Mouse (Mus musculus) stomach, postnatal 0 days (tissue): ENCODE data around the gene Abca16. TPM values are rescaled to one million over a fixed set of nuclear protein-coding genes. Genes with fewer than 3 reads are reported as not detected.

ENCODE experiments used
- ATAC-seq: fragments of 200-750 bp; cut with Nextera tagmentation; 2 replicates; pipeline ENCODE4 v1.8.0; 2017; ENCODE audit not compliant: low FRiP score, low TSS enrichment
- DNase-seq: peaks from one replicate; pipeline ENCODE4 v3.0.0-alpha.2; 2016; ENCODE audit warnings: low spot score
- H3K27ac ChIP-seq: fragments of 300-500 bp; sonication (generic); replicated peaks from 2 replicates; pipeline ENCODE4 v1.5.1; 2014; ENCODE audit warnings: mild to moderate bottlenecking, control low read depth
- H3K27me3 ChIP-seq: fragments of 300-500 bp; sonication (generic); 2 replicates; pipeline ENCODE4 v1.6.1; 2014; ENCODE audit warnings: low read length; ENCODE audit not compliant: control insufficient read depth, insufficient read depth
- H3K36me3 ChIP-seq: fragments of 300-500 bp; sonication (generic); 2 replicates; pipeline ENCODE4 v1.6.1; 2014; ENCODE audit warnings: low read length, mixed read lengths; ENCODE audit not compliant: control insufficient read depth, insufficient read depth
- H3K4me1 ChIP-seq: fragments of 300-500 bp; sonication (generic); replicated peaks from 2 replicates; pipeline ENCODE4 v1.6.1; 2014; ENCODE audit warnings: antibody characterized with exemption; ENCODE audit not compliant: control insufficient read depth, insufficient read depth
- H3K4me2 ChIP-seq: fragments of 300-500 bp; sonication (generic); replicated peaks from 2 replicates; pipeline ENCODE4 v1.6.1; 2014; ENCODE audit warnings: low read depth, mild to moderate bottlenecking, control low read depth, moderate library complexity
- H3K4me3 ChIP-seq: fragments of 300-500 bp; sonication (generic); 2 replicates; pipeline ENCODE4 v1.5.1; 2014; ENCODE audit warnings: low read depth, low read length, control low read depth
- H3K9ac ChIP-seq: fragments of 300-500 bp; sonication (generic); 2 replicates; pipeline ENCODE4 v1.6.1; 2014; ENCODE audit warnings: mild to moderate bottlenecking, low read length, control low read depth, mixed read lengths
- H3K9me3 ChIP-seq: fragments of 300-500 bp; sonication (generic); 2 replicates; pipeline ENCODE4 v1.6.1; 2016; ENCODE audit warnings: low read length; ENCODE audit not compliant: control insufficient read depth
- CTCF ChIP-seq: IDR thresholded peaks from 2 replicates; pipeline ENCODE4 v1.5.1; 2016; ENCODE audit warnings: antibody characterized with exemption, low read depth, mild to moderate bottlenecking, moderate library complexity
- EP300 ChIP-seq: optimal IDR thresholded peaks from 2 replicates; pipeline ENCODE3; 2016; ENCODE audit warnings: antibody characterized with exemption
- WGBS: fragments of 180-500 bp; shearing (Covaris S2); extraction: QIAGEN DNeasy Blood & Tissue Kit; methylation state at CpG from one replicate; pipeline ENCODE4 v1.1.7; 2014; 5-methylcytosine and 5-hydroxymethylcytosine counted together
- polyA plus RNA-seq: library from polyadenylated mRNA; unstranded; fragments of >200 nt; fragmentation: Nextera tagmentation; extraction: Ambion mirVana; gene quantifications from 2 replicates; pipeline ENCODE4 v1.2.1, GENCODE M21; 2015

The Abca16 gene
- polyA plus RNA-seq, 1 experiment from 2014 or later: not detected

- H3K9me3 ChIP-seq: no peaks in the 10 kb centered on the region
- H3K4me1 ChIP-seq: no peaks in the 10 kb centered on the region
- H3K27ac ChIP-seq: no peak overlapping the region
- no peak for DNase-seq
- no peak for ATAC-seq
- peak overlapping the region; percentile 43; the same call in 1 of the 2 replicates for H3K9ac ChIP-seq
- H3K4me3 ChIP-seq: peak overlapping the region; percentile 17; the same call in 1 of the 2 replicates
- 23% methylated on average over 5 of the region's 5 CpGs for WGBS
- no peaks in the 10 kb centered on the region for H3K36me3 ChIP-seq
- TF ChIP-seq EP300 (no peak), CTCF (no peak)
- H3K27me3 ChIP-seq: no peaks in the 10 kb centered on the region
- H3K4me2 ChIP-seq: peak overlapping the region; percentile 51
Observed at GRCm38 (mm10) chr7:120504663-120504979, 95.2 kb downstream of the Abca16 start.

GRCm38 (mm10) chr7:120534805-120535204 is 125.4 kb downstream of the Abca16 start:
- ATAC-seq (no peak), DNase-seq (no peak)
- Histone ChIP-seq H3K9ac (no peak overlapping the region), H3K27me3 (no peaks in the 10 kb centered on the region), H3K36me3 (no peaks in the 10 kb centered on the region), H3K4me2 (no peak overlapping the region), H3K4me1 (no peaks in the 10 kb centered on the region), H3K9me3 (no peaks in the 10 kb centered on the region), H3K27ac (no peak overlapping the region), H3K4me3 (no peak overlapping the region)
- 70% methylated on average over 2 of the region's 2 CpGs for WGBS
- TF ChIP-seq EP300: no peak

- no peak for ATAC-seq
- H3K27ac ChIP-seq: no peak overlapping the region
- no peak overlapping the region for H3K9ac ChIP-seq
- H3K4me3 ChIP-seq: no peak overlapping the region
- no peaks in the 10 kb centered on the region for H3K9me3 ChIP-seq
- 46% methylated on average over 12 of the region's 12 CpGs for WGBS
- no peaks in the 10 kb centered on the region for H3K4me1 ChIP-seq
- no peak for TF ChIP-seq EP300
- no peak for TF ChIP-seq CTCF
- no peaks in the 10 kb centered on the region for H3K27me3 ChIP-seq
- no peak for DNase-seq
- no peak overlapping the region for H3K4me2 ChIP-seq
- no peaks in the 10 kb centered on the region for H3K36me3 ChIP-seq
Observed at GRCm38 (mm10) chr7:120552479-120553180, 143.2 kb downstream of the Abca16 start.

GRCm38 (mm10) chr7:120553181-120553551 is 143.7 kb downstream of the Abca16 start:
- Histone ChIP-seq H3K27me3 (no peaks in the 10 kb centered on the region), H3K4me1 (no peaks in the 10 kb centered on the region), H3K27ac (no peak overlapping the region), H3K36me3 (no peaks in the 10 kb centered on the region), H3K9ac (no peak overlapping the region), H3K4me3 (no peak overlapping the region), H3K4me2 (no peak overlapping the region), H3K9me3 (no peaks in the 10 kb centered on the region)
- no peak for ATAC-seq
- TF ChIP-seq CTCF (no peak), EP300 (no peak)
- WGBS: 57% methylated on average over 12 of the region's 12 CpGs
- no peak for DNase-seq

- Histone ChIP-seq H3K9me3 (no peaks in the 10 kb centered on the region), H3K4me3 (no peak overlapping the region), H3K27me3 (no peaks in the 10 kb centered on the region), H3K27ac (no peak overlapping the region), H3K36me3 (no peaks in the 10 kb centered on the region), H3K4me1 (no peaks in the 10 kb centered on the region), H3K9ac (no peak overlapping the region), H3K4me2 (no peak overlapping the region)
- no peak for DNase-seq
- no peak for ATAC-seq
- no peak for TF ChIP-seq CTCF
- no peak for TF ChIP-seq EP300
- 62% methylated on average over 8 of the region's 8 CpGs for WGBS
Observed at GRCm38 (mm10) chr7:120567366-120567765, 157.9 kb downstream of the Abca16 start.

- TF ChIP-seq EP300 (no peak), CTCF (no peak)
- 59% methylated on average over 3 of the region's 3 CpGs for WGBS
- H3K36me3 ChIP-seq: no peaks in the 10 kb centered on the region
Observed at GRCm38 (mm10) chr7:120576520-120576919, 167.1 kb downstream of the Abca16 start.

More at GRCm38 (mm10) chr7:120576520-120576919, 167.1 kb downstream of the Abca16 start:
- Histone ChIP-seq H3K9ac (no peak overlapping the region), H3K4me1 (no peaks in the 10 kb centered on the region), H3K27me3 (no peaks in the 10 kb centered on the region), H3K4me3 (no peak overlapping the region), H3K4me2 (no peak overlapping the region), H3K9me3 (no peaks in the 10 kb centered on the region), H3K27ac (no peak overlapping the region)
- no peak for ATAC-seq
- DNase-seq: no peak

Other genes with a start within 250 kb of the Abca16 start
- 1.1 and 1.2 TPM in 2 replicates for gene Anks4b, start 235.8 kb upstream of the Abca16 start, polyA plus RNA-seq
- gene Crym, start 207.5 kb upstream of the Abca16 start, polyA plus RNA-seq: 4.6 and 5.0 TPM in 2 replicates
- gene Abca14, start 205.7 kb upstream of the Abca16 start, polyA plus RNA-seq: 0.07 TPM in 1 of 2 replicates, not detected in the other
- gene Abca15, start 81.0 kb upstream of the Abca16 start, polyA plus RNA-seq: not detected in 2 replicates
- 191 and 193 TPM in 2 replicates for gene Uqcrc2, start 225.5 kb downstream of the Abca16 start, polyA plus RNA-seq